Mouse (Mus musculus): ENCODE data around the gene Anxa5.

The Anxa5 gene

GRCm38 (mm10) chr3:36475532-36476087 lies at the start of gene Anxa5, which contains the start of gene 1810062G17Rik:
Gene Anxa5 (minus strand): TSS chr3:36475894.
Gene 1810062G17Rik (plus strand): TSS chr3:36475937.
- peak; percentile 87 to 88 for DNase-seq (ENCODE audit: low spot score in 2 of 2)

GRCm38 (mm10) chr3:36524466-36524865 lies 48.8 kb upstream of the Anxa5 start:
- DNase-seq (ENCODE audit: low spot score in 2 of 2): no peak

GRCm38 (mm10) chr3:36522137-36522536 lies 46.4 kb upstream of the Anxa5 start:
- no peak for DNase-seq (ENCODE audit: low spot score in 2 of 2)

- DNase-seq (ENCODE audit: low spot score in 2 of 2): no peak
Measured at GRCm38 (mm10) chr3:36521073-36522060, 45.7 kb upstream of the Anxa5 start, which contains the start of gene Gm11549. Gene Gm11549 (minus strand): TSS chr3:36521813.

- peak; percentile 48 to 86 for DNase-seq (ENCODE audit: low spot score in 2 of 2)
Measured at GRCm38 (mm10) chr3:36516196-36516595, 40.5 kb upstream of the Anxa5 start.

- DNase-seq (ENCODE audit: low spot score in 2 of 2): no peak
Measured at GRCm38 (mm10) chr3:36511491-36511890, 35.8 kb upstream of the Anxa5 start.

GRCm38 (mm10) chr3:36505809-36506735 lies 30.4 kb upstream of the Anxa5 start:
- no peak for DNase-seq (ENCODE audit: low spot score in 2 of 2)

- DNase-seq (ENCODE audit: low spot score in 2 of 2): no peak
Measured at GRCm38 (mm10) chr3:36505306-36505705, 29.6 kb upstream of the Anxa5 start.

- no peak for DNase-seq (ENCODE audit: low spot score in 2 of 2)
Measured at GRCm38 (mm10) chr3:36501546-36501945, 25.9 kb upstream of the Anxa5 start.

- no peak for DNase-seq (ENCODE audit: low spot score in 2 of 2)
Measured at GRCm38 (mm10) chr3:36500976-36501375, 25.3 kb upstream of the Anxa5 start.

GRCm38 (mm10) chr3:36499418-36499817 lies 23.7 kb upstream of the Anxa5 start:
- no peak for DNase-seq (ENCODE audit: low spot score in 2 of 2)

GRCm38 (mm10) chr3:36498224-36498623 lies 22.5 kb upstream of the Anxa5 start:
- DNase-seq (ENCODE audit: low spot score in 2 of 2): no peak

GRCm38 (mm10) chr3:36496746-36497145 lies 21.1 kb upstream of the Anxa5 start:
- peak; percentile 41 to 73 for DNase-seq (ENCODE audit: low spot score in 2 of 2)

GRCm38 (mm10) chr3:36496273-36496672 lies 20.6 kb upstream of the Anxa5 start:
- DNase-seq (ENCODE audit: low spot score in 2 of 2): no peak

- peak; percentile 63 to 69 for DNase-seq (ENCODE audit: low spot score in 2 of 2)
Measured at GRCm38 (mm10) chr3:36495436-36495835, 19.7 kb upstream of the Anxa5 start.

- DNase-seq (ENCODE audit: low spot score in 2 of 2): no peak
Measured at GRCm38 (mm10) chr3:36494613-36495012, 18.9 kb upstream of the Anxa5 start.

- DNase-seq (ENCODE audit: low spot score in 2 of 2): no peak
Measured at GRCm38 (mm10) chr3:36493641-36494283, 18.1 kb upstream of the Anxa5 start.

- no peak for DNase-seq (ENCODE audit: low spot score in 2 of 2)
Measured at GRCm38 (mm10) chr3:36492716-36493391, 17.2 kb upstream of the Anxa5 start.

- DNase-seq (ENCODE audit: low spot score in 2 of 2): no peak
Measured at GRCm38 (mm10) chr3:36491535-36491934, 15.8 kb upstream of the Anxa5 start.

GRCm38 (mm10) chr3:36489590-36489910 lies 13.9 kb upstream of the Anxa5 start:
- DNase-seq (ENCODE audit: low spot score in 2 of 2): no peak
